Mouse (Mus musculus): ENCODE results near the gene Atrnl1. TPM values are rescaled to one million over a fixed set of nuclear protein-coding genes. Genes with fewer than 3 reads are reported as not detected.

Gene Atrnl1
- total and polyA plus RNA-seq, 2 experiments from 2014 or later: 5.4 to 60.5 TPM

- Histone ChIP-seq H3K4me1 (ENCODE audit: insufficient read depth, low read length) (no peaks in the 10 kb centered on the region), H3K4me3 (ENCODE audit: low read depth, low read length) (no peak overlapping the region), H3K9ac (replicated peaks; ENCODE audit: low read length, poor library complexity, severe bottlenecking) (no peak overlapping the region), H3K9me3 (ENCODE audit: low read length) (no peaks in the 10 kb centered on the region), H3K36me3 (ENCODE audit: insufficient read depth, low read length) (no peaks in the 10 kb centered on the region), H3K27me3 (ENCODE audit: insufficient read depth, low read length) (no peaks in the 10 kb centered on the region), H3K4me2 (ENCODE audit: low read depth, low read length, poor library complexity, severe bottlenecking) (no peak overlapping the region), H3K27ac (ENCODE audit: low read depth, low read length) (no peak overlapping the region)
- 87% methylated on average over 6 of the region's 6 CpGs for WGBS
- ATAC-seq (ENCODE audit: low FRiP score) (no peak), DNase-seq (ENCODE audit: low spot score) (no peak)
- TF ChIP-seq CTCF (IDR thresholded peaks at IDR 0.05): no peak
These were observed 506.8 kb downstream of the Atrnl1 start for GRCm38 (mm10) chr19:58117595-58117994.

- WGBS: 75% methylated on average over 19 of the region's 19 CpGs
- peak; percentile 46 for TF ChIP-seq CTCF (IDR thresholded peaks at IDR 0.05)
- Histone ChIP-seq H3K4me1 (ENCODE audit: insufficient read depth, low read length) (no peaks in the 10 kb centered on the region), H3K27me3 (ENCODE audit: insufficient read depth, low read length) (no peaks in the 10 kb centered on the region), H3K27ac (ENCODE audit: low read depth, low read length) (no peak overlapping the region), H3K36me3 (ENCODE audit: insufficient read depth, low read length) (no peaks in the 10 kb centered on the region), H3K9ac (replicated peaks; ENCODE audit: low read length, poor library complexity, severe bottlenecking) (no peak overlapping the region), H3K4me2 (ENCODE audit: low read depth, low read length, poor library complexity, severe bottlenecking) (no peak overlapping the region), H3K9me3 (ENCODE audit: low read length) (no peaks in the 10 kb centered on the region), H3K4me3 (ENCODE audit: low read depth, low read length) (no peak overlapping the region)
- no peak for ATAC-seq (ENCODE audit: low FRiP score)
- DNase-seq (ENCODE audit: low spot score): peak; percentile 73
These were observed 507.5 kb downstream of the Atrnl1 start for GRCm38 (mm10) chr19:58118141-58118835.

- no peak overlapping the region for H3K27ac ChIP-seq (ENCODE audit: low read depth, low read length)
- no peaks in the 10 kb centered on the region for H3K36me3 ChIP-seq (ENCODE audit: insufficient read depth, low read length)
- no peak for TF ChIP-seq CTCF (IDR thresholded peaks at IDR 0.05)
- ATAC-seq (ENCODE audit: low FRiP score): no peak
- H3K27me3 ChIP-seq (ENCODE audit: insufficient read depth, low read length): no peaks in the 10 kb centered on the region
- H3K9me3 ChIP-seq (ENCODE audit: low read length): no peaks in the 10 kb centered on the region
- no peak overlapping the region for H3K4me3 ChIP-seq (ENCODE audit: low read depth, low read length)
- no peaks in the 10 kb centered on the region for H3K4me1 ChIP-seq (ENCODE audit: insufficient read depth, low read length)
- H3K4me2 ChIP-seq (ENCODE audit: low read depth, low read length, poor library complexity, severe bottlenecking): no peak overlapping the region
- no peak for DNase-seq (ENCODE audit: low spot score)
- WGBS: 91% methylated on average over 11 of the region's 11 CpGs
- no peak overlapping the region for H3K9ac ChIP-seq (replicated peaks; ENCODE audit: low read length, poor library complexity, severe bottlenecking)
These were observed 508.0 kb downstream of the Atrnl1 start for GRCm38 (mm10) chr19:58118864-58119263.

GRCm38 (mm10) chr19:58119681-58120173, 508.9 kb downstream of the Atrnl1 start:
- WGBS: 80% methylated on average over 13 of the region's 13 CpGs

GRCm38 (mm10) chr19:58120661-58121060, 509.8 kb downstream of the Atrnl1 start:
- no peak overlapping the region for H3K4me2 ChIP-seq (ENCODE audit: low read depth, low read length, poor library complexity, severe bottlenecking)
- no peak overlapping the region for H3K9ac ChIP-seq (replicated peaks; ENCODE audit: low read length, poor library complexity, severe bottlenecking)
- DNase-seq (ENCODE audit: low spot score) (no peak), ATAC-seq (ENCODE audit: low FRiP score) (no peak)
- WGBS: 90% methylated on average over 9 of the region's 9 CpGs
- no peaks in the 10 kb centered on the region for H3K4me1 ChIP-seq (ENCODE audit: insufficient read depth, low read length)
- H3K27me3 ChIP-seq (ENCODE audit: insufficient read depth, low read length): no peaks in the 10 kb centered on the region
- no peaks in the 10 kb centered on the region for H3K36me3 ChIP-seq (ENCODE audit: insufficient read depth, low read length)
- TF ChIP-seq CTCF (IDR thresholded peaks at IDR 0.05): no peak
- H3K4me3 ChIP-seq (ENCODE audit: low read depth, low read length): no peak overlapping the region
- no peaks in the 10 kb centered on the region for H3K9me3 ChIP-seq (ENCODE audit: low read length)
- no peak overlapping the region for H3K27ac ChIP-seq (ENCODE audit: low read depth, low read length)

More at GRCm38 (mm10) chr19:58119681-58120173, 508.9 kb downstream of the Atrnl1 start:
- Histone ChIP-seq H3K9me3 (ENCODE audit: low read length) (no peaks in the 10 kb centered on the region), H3K27me3 (ENCODE audit: insufficient read depth, low read length) (no peaks in the 10 kb centered on the region), H3K9ac (replicated peaks; ENCODE audit: low read length, poor library complexity, severe bottlenecking) (no peak overlapping the region), H3K27ac (ENCODE audit: low read depth, low read length) (no peak overlapping the region), H3K4me1 (ENCODE audit: insufficient read depth, low read length) (no peaks in the 10 kb centered on the region), H3K36me3 (ENCODE audit: insufficient read depth, low read length) (no peaks in the 10 kb centered on the region), H3K4me3 (ENCODE audit: low read depth, low read length) (no peak overlapping the region), H3K4me2 (ENCODE audit: low read depth, low read length, poor library complexity, severe bottlenecking) (no peak overlapping the region)
- ATAC-seq (ENCODE audit: low FRiP score): no peak
- no peak for DNase-seq (ENCODE audit: low spot score)
- no peak for TF ChIP-seq CTCF (IDR thresholded peaks at IDR 0.05)

- Histone ChIP-seq H3K27me3 (ENCODE audit: insufficient read depth, low read length) (no peaks in the 10 kb centered on the region), H3K36me3 (ENCODE audit: insufficient read depth, low read length) (no peaks in the 10 kb centered on the region), H3K4me3 (ENCODE audit: low read depth, low read length) (no peak overlapping the region), H3K4me1 (ENCODE audit: insufficient read depth, low read length) (no peaks in the 10 kb centered on the region), H3K9ac (replicated peaks; ENCODE audit: low read length, poor library complexity, severe bottlenecking) (no peak overlapping the region), H3K4me2 (ENCODE audit: low read depth, low read length, poor library complexity, severe bottlenecking) (no peak overlapping the region), H3K9me3 (ENCODE audit: low read length) (no peaks in the 10 kb centered on the region), H3K27ac (ENCODE audit: low read depth, low read length) (no peak overlapping the region)
- ATAC-seq (ENCODE audit: low FRiP score) (no peak), DNase-seq (ENCODE audit: low spot score) (no peak)
- TF ChIP-seq CTCF (IDR thresholded peaks at IDR 0.05): no peak
- 79% methylated on average over 6 of the region's 6 CpGs for WGBS
These were observed 510.8 kb downstream of the Atrnl1 start for GRCm38 (mm10) chr19:58121628-58122027.
